Mouse (Mus musculus) embryonic fibroblast, embryonic 13.5 days (primary cell): ENCODE results near the gene Olfr575.

Experiments used
- CTCF ChIP-seq: IDR thresholded peaks from 2 replicates; pipeline ENCODE4 v1.5.1; 2011; ENCODE audit warnings: mild to moderate bottlenecking, control low read depth, low read length, moderate library complexity, borderline replicate concordance; ENCODE audit not compliant: insufficient read depth
- POLR2A ChIP-seq: IDR thresholded peaks from 2 replicates; pipeline ENCODE4 v1.6.1; 2011; ENCODE audit warnings: low read depth, mild to moderate bottlenecking, control low read depth, low read length, moderate library complexity

DNA sequence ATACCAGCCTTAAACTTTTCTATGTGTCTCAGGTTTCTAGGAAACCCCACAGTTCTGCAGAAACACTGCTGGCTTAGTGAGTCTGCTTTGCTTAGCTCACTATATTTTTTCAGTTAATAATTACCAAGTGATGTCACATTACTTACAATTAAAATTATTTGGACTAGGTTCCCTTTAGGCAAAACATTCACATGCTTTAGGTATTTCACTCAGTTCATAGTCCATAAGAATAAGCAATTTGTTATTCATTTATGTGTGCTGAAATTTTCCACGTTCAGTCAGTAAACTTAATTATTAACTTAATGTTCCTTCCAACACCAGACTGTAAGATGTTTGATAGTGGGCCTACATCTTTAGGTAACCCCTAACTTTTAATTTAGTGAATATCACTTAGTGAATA is 7.8 kb downstream of the Olfr575 start:
- TF ChIP-seq CTCF (no peak), POLR2A (no peak)
